Mouse (Mus musculus): Measurements from ENCODE around the gene Crisp2.
"Not testable (repeated sequence)": the region's sequence is repeated elsewhere in the genome, so short reads cannot be mapped to it uniquely, and the experiment has no call there.

The Crisp2 gene

DNA sequence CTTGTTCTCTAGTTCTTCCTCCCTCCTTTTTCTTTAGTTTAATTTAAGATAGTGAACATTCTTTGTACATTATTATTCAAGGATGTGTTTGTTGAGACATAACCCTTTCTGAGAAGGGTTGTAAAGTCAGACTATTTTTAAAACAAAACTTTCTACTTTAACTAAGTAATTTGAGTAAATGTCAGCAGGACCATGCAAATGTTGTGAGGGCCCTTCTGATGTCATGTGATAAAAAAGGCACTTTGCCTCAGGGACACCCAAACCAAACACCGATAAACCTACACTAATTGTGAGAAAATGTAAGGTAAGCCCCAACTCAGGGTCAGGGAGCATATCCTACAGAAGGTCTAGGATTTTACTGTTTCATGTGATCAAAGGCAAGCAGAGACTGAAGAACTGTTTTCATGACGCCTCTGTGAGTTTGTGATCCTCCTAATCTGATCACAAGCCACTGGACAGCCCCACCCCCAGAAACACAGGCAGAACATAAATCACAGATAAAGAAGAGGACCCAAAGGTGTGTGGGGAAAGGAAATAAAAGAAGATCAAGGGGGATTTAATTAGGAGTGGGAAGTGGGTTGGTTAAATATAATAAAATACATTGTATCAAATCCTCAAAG lies at the start of gene Crisp2:
Crisp2 (minus strand) TSS at position 51 of the 620 bp plus-strand sequence.
- DNase-seq (ENCODE audit: extremely low spot score), result no peak

DNA sequence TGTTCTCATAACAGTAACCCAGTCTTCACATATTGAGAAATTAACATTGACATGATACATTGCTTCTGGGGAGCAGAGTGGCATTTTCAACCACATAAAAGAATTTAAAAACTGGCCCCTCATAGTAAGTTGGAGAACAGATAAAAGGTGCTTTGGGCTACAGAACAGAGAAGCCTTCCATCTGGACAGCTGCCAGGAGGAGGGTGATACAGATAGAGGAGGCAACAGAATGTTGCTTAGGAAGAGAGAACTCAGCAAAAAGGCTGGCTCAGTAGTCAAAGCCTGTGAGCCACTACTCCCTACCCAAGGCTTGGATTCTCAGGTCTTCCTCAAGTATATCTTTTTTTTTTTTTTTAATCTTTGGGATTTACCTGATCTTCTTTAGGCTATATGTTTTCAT lies 48.3 kb upstream of the Crisp2 start:
- DNase-seq (ENCODE audit: extremely low spot score), result no peak

DNA sequence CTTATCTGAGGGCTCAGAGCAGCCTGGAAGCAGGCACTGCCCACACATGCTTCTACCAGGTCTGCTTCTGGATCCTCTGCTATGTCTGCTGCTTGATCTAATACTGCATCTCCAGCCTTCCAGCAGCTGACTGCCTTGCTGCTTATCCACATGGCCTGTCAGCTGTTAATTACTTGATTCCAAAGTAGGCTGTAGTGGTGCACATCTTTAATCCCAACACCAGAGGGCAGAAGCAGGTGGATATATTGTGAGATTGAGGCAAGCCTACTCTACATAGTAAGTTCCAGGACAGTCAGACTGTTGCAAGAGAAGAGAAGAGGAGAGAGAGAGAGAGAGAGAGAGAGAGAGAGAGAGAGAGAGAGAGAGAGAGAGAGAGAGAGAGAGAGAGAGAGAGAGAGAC lies 30.5 kb upstream of the Crisp2 start:
- DNase-seq (ENCODE audit: extremely low spot score), result no peak

DNA sequence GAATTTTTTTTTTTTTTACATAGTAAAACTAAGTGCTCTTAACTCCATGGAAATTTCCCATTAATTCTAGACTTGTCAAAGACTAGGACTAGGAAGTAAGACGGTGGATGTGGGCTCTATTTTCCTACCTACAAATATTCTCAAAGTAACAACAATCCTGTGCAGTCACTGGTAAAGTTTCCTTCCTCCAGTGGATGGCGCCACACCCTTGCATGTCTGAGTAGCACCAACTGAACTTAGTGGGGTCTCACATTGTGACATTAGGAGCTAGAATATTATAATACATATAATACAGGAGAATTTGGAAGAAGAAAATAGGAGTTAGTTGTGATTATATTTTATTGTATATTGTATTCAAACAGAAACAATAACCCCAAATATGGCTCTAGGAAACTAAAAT lies 25.1 kb upstream of the Crisp2 start:
- no peak for DNase-seq (ENCODE audit: extremely low spot score)

GRCm38 (mm10) chr17:40824549-40824948 lies 17.7 kb upstream of the Crisp2 start:
- peak; percentile 49 for DNase-seq (ENCODE audit: extremely low spot score)

GRCm38 (mm10) chr17:40823817-40824216 lies 17.0 kb upstream of the Crisp2 start:
- DNase-seq (ENCODE audit: extremely low spot score), result peak; percentile 28

DNA sequence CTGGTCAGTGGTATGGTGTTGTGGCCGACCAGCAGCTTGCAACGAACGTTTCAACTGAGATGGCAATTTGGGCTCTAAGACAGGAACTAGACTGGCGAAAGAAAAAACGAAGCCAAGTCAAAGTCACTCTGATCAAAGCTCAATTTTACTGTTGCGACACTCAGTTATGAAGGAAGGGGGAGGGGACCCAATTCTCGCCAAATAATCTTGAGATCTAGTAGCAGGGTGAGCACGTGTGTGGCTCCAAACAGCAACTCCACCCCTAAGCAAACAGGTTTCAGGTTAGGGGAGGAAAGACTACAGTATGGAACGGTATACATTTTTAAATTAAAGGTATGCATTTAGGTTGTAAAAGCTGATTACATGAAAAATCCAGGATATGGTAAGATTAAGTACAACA lies 14.7 kb upstream of the Crisp2 start:
- no peak for DNase-seq (ENCODE audit: extremely low spot score)

- no peak for DNase-seq (ENCODE audit: extremely low spot score)
These were observed 10.6 kb upstream of the Crisp2 start for GRCm38 (mm10) chr17:40817340-40817943.

DNA sequence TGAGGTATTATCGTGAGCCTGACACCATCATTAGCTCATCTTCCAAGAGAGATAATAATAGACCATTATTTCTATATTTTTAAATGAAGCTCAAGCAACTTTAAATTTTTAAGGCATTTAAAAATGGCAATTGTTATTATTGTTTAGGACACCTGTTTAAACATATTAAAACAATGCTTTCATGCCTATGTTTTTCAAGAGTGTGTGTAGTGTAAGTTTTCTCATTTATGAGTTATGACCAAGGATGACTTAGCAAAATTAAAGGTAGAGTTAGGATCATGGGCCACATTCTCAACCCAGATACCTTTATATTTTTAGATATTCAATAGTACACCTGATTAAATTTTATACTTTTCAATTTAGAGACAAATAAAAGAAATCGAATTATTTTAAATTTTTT lies 5.5 kb upstream of the Crisp2 start:
- no peak for DNase-seq (ENCODE audit: extremely low spot score)

DNA sequence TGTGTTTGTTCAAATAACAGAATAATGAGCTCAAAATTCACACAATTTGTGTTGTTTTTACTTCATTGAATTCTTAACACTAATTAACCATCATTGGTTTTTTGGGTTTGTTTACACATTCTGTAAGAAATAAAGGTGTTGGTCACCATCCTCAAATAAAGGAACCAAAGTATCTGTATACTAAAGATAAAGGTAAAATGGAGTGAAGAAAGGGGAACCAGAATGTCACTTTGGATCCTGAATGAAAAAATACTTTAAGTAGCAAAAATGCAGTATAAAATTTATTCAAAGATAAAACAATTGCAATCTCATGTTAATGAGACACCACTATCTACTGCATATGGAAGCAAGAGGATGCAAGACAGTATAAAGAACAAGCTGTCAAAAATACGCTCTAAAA lies 4.8 kb upstream of the Crisp2 start:
- no peak for DNase-seq (ENCODE audit: extremely low spot score)

- DNase-seq (ENCODE audit: extremely low spot score), result no peak
These were observed 4.1 kb upstream of the Crisp2 start, which contains the start of gene Rhag for GRCm38 (mm10) chr17:40810934-40811333. Rhag (plus strand) TSS chr17:40811126.

DNA sequence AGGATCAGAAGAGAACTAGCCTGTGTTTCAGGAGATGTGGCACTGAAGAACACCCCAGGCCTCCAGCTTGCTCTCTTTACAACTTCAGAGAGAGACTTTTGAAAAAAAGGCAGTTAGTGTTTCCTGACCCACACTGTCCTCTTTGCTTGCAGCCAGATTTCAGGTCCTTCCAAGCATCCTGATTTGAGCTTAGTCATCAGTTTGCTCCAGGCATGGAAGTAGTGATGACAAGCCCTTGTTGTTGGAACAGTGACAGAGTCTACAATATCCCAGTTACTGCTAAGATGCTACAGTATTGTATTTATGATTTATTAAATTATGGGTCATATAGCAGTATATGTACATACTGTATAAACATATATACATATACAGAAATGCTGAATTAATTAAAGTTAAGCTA lies 1.3 kb upstream of the Crisp2 start:
- DNase-seq (ENCODE audit: extremely low spot score), result no peak

DNA sequence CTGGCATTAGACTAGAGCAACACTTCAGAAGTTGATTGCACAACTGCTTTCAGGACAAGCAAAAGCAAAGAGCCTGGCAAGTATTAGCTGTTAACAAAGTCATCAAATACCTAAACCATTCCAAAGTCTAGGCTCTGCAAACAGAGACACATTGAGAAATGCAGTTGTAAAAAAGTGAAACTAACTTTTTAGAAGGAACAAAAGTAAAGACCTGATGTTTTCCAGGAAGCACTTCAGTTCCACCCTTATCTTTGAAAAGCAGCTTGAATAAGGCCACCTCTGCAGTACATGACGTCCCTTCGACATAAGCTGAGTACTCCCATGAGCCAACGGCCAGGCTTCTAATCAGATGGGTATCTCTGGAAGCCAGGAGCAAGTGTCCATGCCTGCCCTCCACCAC lies 253 bp downstream of the Crisp2 start:
- no peak for DNase-seq (ENCODE audit: extremely low spot score)

DNA sequence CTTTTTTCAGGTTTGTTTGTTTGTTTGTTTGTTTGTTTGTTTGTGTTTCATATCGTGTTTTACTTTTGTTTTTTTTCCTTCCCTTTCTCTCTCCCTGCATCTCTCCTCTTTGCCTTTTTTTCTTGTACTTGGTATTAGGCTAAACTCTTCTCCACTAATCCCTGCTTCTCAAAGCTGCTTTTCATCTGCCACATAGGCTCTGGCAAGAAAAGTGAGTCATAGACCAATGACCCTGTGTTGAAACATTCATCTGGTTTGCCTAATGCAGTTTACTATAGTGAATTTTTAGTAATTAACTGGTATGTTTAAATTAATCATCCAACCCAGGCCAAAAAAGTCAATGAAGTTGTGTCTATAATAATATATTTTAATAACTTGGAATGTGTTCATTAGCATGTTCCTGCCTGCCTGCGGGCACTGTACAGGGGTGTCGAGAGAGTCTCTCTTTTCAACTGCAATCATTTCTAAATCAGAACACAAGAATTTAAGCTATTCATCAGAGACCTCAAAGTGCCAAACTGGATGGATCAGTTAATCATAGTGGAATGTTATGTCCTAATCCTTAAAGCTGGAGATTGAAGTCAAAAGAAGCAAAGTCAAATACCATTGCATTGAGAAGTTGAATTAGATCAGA lies 4.0 kb downstream of the Crisp2 start:
- no peak for DNase-seq (ENCODE audit: extremely low spot score)

- peak; percentile 23 for DNase-seq (ENCODE audit: extremely low spot score)
These were observed 12.6 kb downstream of the Crisp2 start for GRCm38 (mm10) chr17:40793921-40794854.

- DNase-seq (ENCODE audit: extremely low spot score), result no peak
These were observed 16.9 kb downstream of the Crisp2 start for GRCm38 (mm10) chr17:40789877-40790276.

DNA sequence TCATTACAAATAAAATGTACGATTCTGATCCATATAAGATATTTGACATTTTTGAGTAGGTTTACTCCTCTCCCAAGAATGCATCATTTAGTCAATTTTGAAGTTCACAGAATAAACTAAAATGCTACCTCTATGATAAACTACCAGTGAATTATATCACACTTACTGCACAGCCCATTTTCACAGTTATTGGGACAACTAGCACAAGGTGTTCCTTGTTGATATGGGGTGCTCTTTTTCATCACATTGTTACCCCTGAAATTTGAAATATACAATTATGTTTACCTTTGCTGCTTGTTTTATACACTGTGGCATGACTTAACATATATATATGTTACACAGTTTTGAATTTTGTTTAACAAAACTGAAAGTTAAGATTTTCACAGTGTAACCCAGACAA lies 39.7 kb downstream of the Crisp2 start:
- DNase-seq (ENCODE audit: extremely low spot score), result no peak

- no peak for DNase-seq (ENCODE audit: extremely low spot score)
These were observed 43.1 kb downstream of the Crisp2 start for GRCm38 (mm10) chr17:40763662-40764061.

- no peak for DNase-seq (ENCODE audit: extremely low spot score)
These were observed 75.1 kb downstream of the Crisp2 start for GRCm38 (mm10) chr17:40731724-40732123.

- DNase-seq (ENCODE audit: extremely low spot score), result no peak
These were observed 75.5 kb downstream of the Crisp2 start for GRCm38 (mm10) chr17:40731296-40731695.

GRCm38 (mm10) chr17:40726820-40727219 lies 80.0 kb downstream of the Crisp2 start, which contains the start of gene Esp1:
Esp1 (plus strand) TSS chr17:40727120.
- DNase-seq (ENCODE audit: extremely low spot score), result no peak

DNA sequence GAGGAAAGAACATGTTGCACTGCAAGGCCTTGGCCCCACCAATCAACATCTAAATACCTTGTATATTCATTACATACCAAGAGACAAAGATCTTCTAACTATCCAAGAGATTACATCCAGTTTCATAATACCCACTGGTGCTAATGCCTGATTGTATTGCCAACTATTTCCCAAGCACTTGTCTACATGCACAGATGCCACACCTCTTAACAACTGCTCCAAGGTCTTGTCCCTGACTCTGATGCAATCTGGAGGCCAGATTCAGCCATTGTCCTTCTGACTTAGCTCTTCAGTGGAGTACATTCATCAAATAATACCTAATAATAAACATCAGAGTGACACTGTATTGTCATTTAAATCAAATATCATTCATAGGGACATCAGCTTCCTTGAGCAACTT lies 89.7 kb downstream of the Crisp2 start:
- DNase-seq (ENCODE audit: extremely low spot score), result not testable (repeated sequence)

All from embryo, embryonic 9.5 days (tissue).